Mouse (Mus musculus): ENCODE measurements at regions not wholly inside any gene's neighbourhood (a gene's known extent, or its start where the extent isn't known, plus 50 kb on each side); places are given as distances from the start of the nearest gene placed in this dataset.

- no peak for DNase-seq (ENCODE audit: low read depth)
- TF ChIP-seq POLR2A (IDR thresholded peaks at IDR 0.05; ENCODE audit: borderline replicate concordance, extremely low read depth, insufficient read depth, insufficient read length, poor library complexity, severe bottlenecking) = no peak
- TF ChIP-seq CTCF (IDR thresholded peaks at IDR 0.05; ENCODE audit: borderline replicate concordance, extremely low read depth, insufficient read depth, insufficient read length) = no peak
Measured at GRCm38 (mm10) chr7:56587283-56587682, 347.7 kb downstream of the Oca2 start.

- no peak for TF ChIP-seq POLR2A (IDR thresholded peaks at IDR 0.05; ENCODE audit: borderline replicate concordance, extremely low read depth, insufficient read depth, insufficient read length, poor library complexity, severe bottlenecking)
- TF ChIP-seq CTCF (IDR thresholded peaks at IDR 0.05; ENCODE audit: borderline replicate concordance, extremely low read depth, insufficient read depth, insufficient read length) = no peak
- DNase-seq (ENCODE audit: low read depth) = peak; percentile 85
Measured at GRCm38 (mm10) chr7:56590904-56591303, 351.3 kb downstream of the Oca2 start.

- TF ChIP-seq POLR2A (IDR thresholded peaks at IDR 0.05; ENCODE audit: borderline replicate concordance, extremely low read depth, insufficient read depth, insufficient read length, poor library complexity, severe bottlenecking) (no peak), CTCF (IDR thresholded peaks at IDR 0.05; ENCODE audit: borderline replicate concordance, extremely low read depth, insufficient read depth, insufficient read length) (no peak)
- DNase-seq (ENCODE audit: low read depth) = no peak
Measured at GRCm38 (mm10) chr7:56591321-56591720, 351.8 kb downstream of the Oca2 start.

- DNase-seq (ENCODE audit: low read depth) = peak; percentile 13
- TF ChIP-seq CTCF (IDR thresholded peaks at IDR 0.05; ENCODE audit: borderline replicate concordance, extremely low read depth, insufficient read depth, insufficient read length) = no peak
- no peak for TF ChIP-seq POLR2A (IDR thresholded peaks at IDR 0.05; ENCODE audit: borderline replicate concordance, extremely low read depth, insufficient read depth, insufficient read length, poor library complexity, severe bottlenecking)
Measured at GRCm38 (mm10) chr7:56597952-56598595, 358.5 kb downstream of the Oca2 start.

Measured in brain, embryonic 14.5 days (tissue).